8 mouse cellular contexts compared by ENCODE assay signal in genomic region chrX:162736140-162736659, GRCm38 (mm10). TPM values are rescaled to one million over a fixed set of nuclear protein-coding genes. Genes with fewer than 3 reads are reported as not detected.
A peak's percentile ranks its signal among the peaks of the same experiment; 100 is the strongest.
DNase-seq lines count a peak whose midpoint lies in the region; ATAC-seq and TF ChIP-seq lines count a peak whose summit lies in the region.

No protein-coding gene starts in this region.

- WGBS in thymus, adult 2 months, result 8% methylated on average over 9 of the region's 9 CpGs
- 36% methylated on average over 9 of the region's 9 CpGs for WGBS in heart, embryonic 13.5 days

- peak overlapping the region; percentile 70 for H3K4me2 ChIP-seq in heart, embryonic 13.5 days

- 0 out of 2 replicates have a peak overlapping the region, but pooled peaks have one; percentile 31 for H3K4me3 ChIP-seq in thymus, adult 2 months (ENCODE audit: control insufficient read depth, insufficient read depth, low read length)
- peak overlapping the region; percentile 53 for H3K4me3 ChIP-seq in heart, embryonic 13.5 days
- H3K4me3 ChIP-seq in testis, adult 2 months (ENCODE audit: control insufficient read depth, low read depth, low read length), result no peak overlapping the region

- H3K9ac ChIP-seq in heart, embryonic 13.5 days, result peak overlapping the region; percentile 75

- H3K36me3 ChIP-seq in thymus, adult 2 months (ENCODE audit: control insufficient read depth, insufficient read depth, low read length), result no peaks in the 10 kb centered on the region
- H3K36me3 ChIP-seq in heart, embryonic 13.5 days, result no peaks in the 10 kb centered on the region
- H3K36me3 ChIP-seq in testis, adult 2 months (ENCODE audit: control insufficient read depth, insufficient read depth, low read length), result no peaks in the 10 kb centered on the region

- no peak for TF ChIP-seq POLR2A in thymus, adult 2 months (IDR thresholded peaks at IDR 0.05; ENCODE audit: control insufficient read depth, extremely low read depth, insufficient read depth, low read length, poor library complexity)
- no peak for TF ChIP-seq POLR2A in testis, adult 2 months (IDR thresholded peaks at IDR 0.05; ENCODE audit: control insufficient read depth, low read depth, low read length)

- no peaks in the 10 kb centered on the region for H3K27me3 ChIP-seq in thymus, adult 2 months (ENCODE audit: control insufficient read depth, insufficient read depth, low read length)
- no peaks in the 10 kb centered on the region for H3K27me3 ChIP-seq in heart, embryonic 13.5 days (replicated peaks)
- no peaks in the 10 kb centered on the region for H3K27me3 ChIP-seq in testis, adult 2 months (ENCODE audit: control insufficient read depth, insufficient read depth, low read length)

- no peak; the same call in 1 of the 2 replicates for ATAC-seq in heart, embryonic 13.5 days (ENCODE audit: extremely low read depth, insufficient number of reproducible peaks, low FRiP score, low TSS enrichment)

- H3K9me3 ChIP-seq in heart, embryonic 13.5 days, result no peaks in the 10 kb centered on the region

- TF ChIP-seq CTCF in thymus, adult 2 months (IDR thresholded peaks at IDR 0.05; ENCODE audit: borderline replicate concordance, control insufficient read depth, extremely low read depth, insufficient read depth, low read length, poor library complexity), result no peak
- TF ChIP-seq CTCF in testis, adult 2 months (IDR thresholded peaks at IDR 0.05; ENCODE audit: control insufficient read depth, insufficient read depth, insufficient replicate concordance, low read depth, low read length), result no peak

- H3K27ac ChIP-seq in thymus, adult 2 months (ENCODE audit: control insufficient read depth, insufficient read depth, low read length), result peak overlapping the region; percentile 91
- peak overlapping the region; percentile 76 for H3K27ac ChIP-seq in heart, embryonic 13.5 days (replicated peaks)
- H3K27ac ChIP-seq in testis, adult 2 months (ENCODE audit: control insufficient read depth, insufficient read depth, low read depth, low read length), result peak overlapping the region; percentile 71

- peak; percentile 9 for DNase-seq in thymus, adult 2 months
- DNase-seq in thymus, adult 18-20 months, result no peak
- DNase-seq in embryo, embryonic 10 days (ENCODE audit: low spot score), result peak; percentile 32
- peak; percentile 22 to 65 for DNase-seq in kidney, postnatal 4 days
- peak; percentile 21 to 42 for DNase-seq in lung, postnatal 4 days
- no peak for DNase-seq in gastrocnemius, adult 18-20 months (ENCODE audit: low spot score)

- peaks cover 4% of the 10 kb centered on the region; the same call in 1 of the 2 replicates for H3K4me1 ChIP-seq in thymus, adult 2 months (replicated peaks; ENCODE audit: control insufficient read depth, insufficient read depth, low read length)
- H3K4me1 ChIP-seq in heart, embryonic 13.5 days, result peaks cover 6% of the 10 kb centered on the region; the same call in 1 of the 2 replicates
- H3K4me1 ChIP-seq in testis, adult 2 months (ENCODE audit: control insufficient read depth, insufficient read depth, low read length), result peaks cover 3% of the 10 kb centered on the region

RNA-seq across cellular contexts. Expression of gene Rbbp7, which starts 24.0 kb away (rescaled TPM):
- polyA plus RNA-seq in thymus, adult 2 months (2012; rRNA removed), result 82.7 and 88.3 TPM in 2 replicates
- polyA plus RNA-seq in heart, embryonic 13.5 days (2015; fragmentation: Nextera tagmentation; extraction: Ambion mirVana), result 383 and 413 TPM in 2 replicates
- polyA plus RNA-seq in testis, adult 2 months (2012; rRNA removed), result 39.4 and 51.9 TPM in 2 replicates
- total RNA-seq in gastrocnemius, adult 18-20 months (2021), result 10 to 100 TPM; 84.3 to 85.5 TPM

Comparison
In these comparisons a context has a peak if more than half of its experiments do, and no peak if none do; other contexts are left out.
1. DNase-seq: peak in thymus, adult 2 months (single experiment), embryo, embryonic 10 days (single experiment), kidney, postnatal 4 days (2 of 2) and lung, postnatal 4 days (2 of 2); none in thymus, adult 18-20 months (0 of 2) and gastrocnemius, adult 18-20 months (single experiment).
2. Peak in every context shown above with its lines, with median percentiles within 50 percentile points of each other: H3K27ac ChIP-seq.